Mouse (Mus musculus) lung, adult 2 months (tissue): ENCODE data around the gene Cd81.

Experiments
- CTCF ChIP-seq: fragments of 200-500 bp; IDR thresholded peaks from 2 replicates; pipeline ENCODE4 v1.5.1; 2011; ENCODE audit warnings: mild to moderate bottlenecking, low read length, control low read depth; ENCODE audit not compliant: insufficient read depth
- POLR2A ChIP-seq: fragments of 200-500 bp; IDR thresholded peaks from 2 replicates; pipeline ENCODE4 v1.6.1; 2011; ENCODE audit warnings: low read depth, mild to moderate bottlenecking, control low read depth, low read length, borderline replicate concordance; ENCODE audit errors: extremely low read depth

GRCm38 (mm10) chr7:143065692-143066091 is 13.2 kb downstream of the Cd81 start:
- TF ChIP-seq CTCF = no peak
- TF ChIP-seq POLR2A = no peak
